Mouse (Mus musculus): Measurements from ENCODE around the gene Gm49368.

GRCm38 (mm10) chr7:128033616-128034015 lies 28.9 kb upstream of the Gm49368 start:
- TF ChIP-seq POLR2A (IDR thresholded peaks at IDR 0.05; ENCODE audit: borderline replicate concordance, insufficient read depth, low read length) (no peak), CTCF (IDR thresholded peaks at IDR 0.05; ENCODE audit: borderline replicate concordance, insufficient read depth, low read depth, low read length) (no peak)
